Mouse (Mus musculus) G1E (cell line): ENCODE measurements around the gene Brinp3.

ENCODE experiments used
- CTCF ChIP-seq: IDR thresholded peaks from 2 replicates; pipeline ENCODE4 v1.5.1; 2012; ENCODE audit warnings: low read depth, low read length, inconsistent platforms, mixed read lengths
- GATA1 ChIP-seq: IDR thresholded peaks from 2 replicates; pipeline ENCODE4 v1.6.1; 2012; ENCODE audit warnings: borderline replicate concordance, low read length, inconsistent platforms, mixed read lengths

GRCm38 (mm10) chr1:146700724-146701123 is 206.2 kb downstream of the Brinp3 start:
- TF ChIP-seq CTCF (no peak), GATA1 (no peak)
